Mouse (Mus musculus) G1E (cell line): ENCODE measurements around the gene Brpf1. TPM values are rescaled to one million over a fixed set of nuclear protein-coding genes. Genes with fewer than 3 reads are reported as not detected.

Experiments
- ATAC-seq: 2 replicates; pipeline ENCODE4 v1.8.0; 2016; ENCODE audit warnings: mild to moderate bottlenecking; ENCODE audit not compliant: insufficient number of reproducible peaks, poor library complexity, low FRiP score, severe bottlenecking; ENCODE audit errors: extremely low read depth
- DNase-seq: peaks from one replicate; pipeline ENCODE4 v3.0.0; 2012; ENCODE audit warnings: low spot score
- H3K27me3 ChIP-seq: 2 replicates; pipeline ENCODE4 v1.6.1; 2012; ENCODE audit warnings: mild to moderate bottlenecking, low read length, inconsistent platforms; ENCODE audit not compliant: insufficient read depth
- H3K36me3 ChIP-seq: replicated peaks from 2 replicates; pipeline ENCODE3; 2012; ENCODE audit warnings: mild to moderate bottlenecking, inconsistent platforms
- H3K4me1 ChIP-seq: 2 replicates; pipeline ENCODE4 v1.6.1; 2012; ENCODE audit warnings: low read depth, low read length, inconsistent platforms, mixed read lengths; ENCODE audit not compliant: insufficient read depth
- H3K4me3 ChIP-seq: 2 replicates; pipeline ENCODE4 v1.5.1; 2012; ENCODE audit warnings: low read depth, mild to moderate bottlenecking, inconsistent platforms, low read length, moderate library complexity, mixed read lengths
- H3K9me3 ChIP-seq: replicated peaks from 2 replicates; pipeline ENCODE4 v1.6.1; 2012; ENCODE audit warnings: inconsistent platforms
- CTCF ChIP-seq: IDR thresholded peaks from 2 replicates; pipeline ENCODE4 v1.5.1; 2012; ENCODE audit warnings: low read depth, low read length, inconsistent platforms, mixed read lengths
- GATA1 ChIP-seq: IDR thresholded peaks from 2 replicates; pipeline ENCODE4 v1.6.1; 2012; ENCODE audit warnings: borderline replicate concordance, low read length, inconsistent platforms, mixed read lengths
- GATA2 ChIP-seq: IDR thresholded peaks from 2 replicates; pipeline ENCODE4 v1.6.1; 2012; ENCODE audit warnings: low read depth, low read length, inconsistent platforms, borderline replicate concordance
- POLR2AphosphoS5 ChIP-seq: IDR thresholded peaks from 2 replicates; pipeline ENCODE4 v1.6.1; 2012; ENCODE audit warnings: low read depth, low read length, inconsistent platforms; ENCODE audit not compliant: insufficient replicate concordance
- TAL1 ChIP-seq: conservative IDR thresholded peaks from 2 replicates; pipeline ENCODE4 v1.6.1; 2012; ENCODE audit warnings: low read depth, low read length, inconsistent platforms, mixed read lengths
- polyA plus RNA-seq: library from polyadenylated mRNA; stranded (reverse); fragments of >175 nt; gene quantifications from 2 replicates; pipeline ENCODE4 v1.2.3, GENCODE M21; 2012
- total RNA-seq, 2 experiments: library from RNA; stranded (forward) in 1 of 2; stranded (reverse) in 1 of 2; fragments of 200-1000 nt in 1 of 2; fragments of >200 nt in 1 of 2; fragmentation: Nextera tagmentation in 1 of 2; gene quantifications; 2 replicates each; pipeline ENCODE4 v1.2.3; 2014 to 2017

Gene Brpf1
- total and polyA plus RNA-seq, 3 experiments: 26.9 to 56.0 (median 37.9) TPM

DNA sequence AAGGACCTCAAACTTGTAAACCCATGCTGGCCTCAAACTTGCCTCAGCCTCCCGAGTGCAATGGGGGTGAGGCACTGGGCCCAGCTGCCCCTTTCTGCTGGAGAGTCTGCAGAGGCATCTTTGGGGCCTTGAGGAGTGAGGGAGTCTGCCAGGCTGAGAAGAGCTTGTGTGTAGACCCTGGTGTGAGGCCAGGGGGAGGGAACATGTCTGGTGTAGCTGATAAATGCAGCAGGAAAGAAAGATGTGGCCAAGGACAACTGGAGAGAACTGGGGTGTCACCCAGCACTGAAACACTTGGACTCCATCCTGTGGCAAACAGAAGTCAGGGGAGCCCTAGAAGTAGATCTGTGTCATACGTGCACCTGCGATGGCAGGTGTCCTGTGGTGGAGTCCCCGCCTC lies 66.6 kb downstream of the Brpf1 start:
- DNase-seq: no peak
- H3K4me3 ChIP-seq: no peak overlapping the region
- H3K27me3 ChIP-seq: no peaks in the 10 kb centered on the region
- no peaks in the 10 kb centered on the region for H3K9me3 ChIP-seq
- peaks cover 25% of the 10 kb centered on the region for H3K4me1 ChIP-seq
- no peak for TF ChIP-seq TAL1
- TF ChIP-seq GATA2: no peak
- no peak for TF ChIP-seq CTCF
- no peak for TF ChIP-seq GATA1
- no peak for TF ChIP-seq POLR2AphosphoS5
- no peak for ATAC-seq
- H3K36me3 ChIP-seq: peaks cover 79% of the 10 kb centered on the region

Other genes starting within 250 kb of the Brpf1 start
- 262 and 272 TPM in 2 replicates for gene Setd5, start 229.8 kb upstream of the Brpf1 start, total RNA-seq (2014; fragmentation: Nextera tagmentation)
- 89.2 and 95.0 TPM in 2 replicates for gene Setd5, start 229.8 kb upstream of the Brpf1 start, total RNA-seq (2017)
- gene Setd5, start 229.8 kb upstream of the Brpf1 start, polyA plus RNA-seq: 131 and 154 TPM in 2 replicates
- not detected in 2 replicates for gene Lhfpl4, start 111.8 kb upstream of the Brpf1 start, total RNA-seq (2014; fragmentation: Nextera tagmentation)
- gene Lhfpl4, start 111.8 kb upstream of the Brpf1 start, total RNA-seq (2017): 0.05 and 0.29 TPM in 2 replicates
- gene Lhfpl4, start 111.8 kb upstream of the Brpf1 start, polyA plus RNA-seq: not detected in 2 replicates
- 21.1 and 21.8 TPM in 2 replicates for gene Mtmr14, start 69.3 kb upstream of the Brpf1 start, total RNA-seq (2014; fragmentation: Nextera tagmentation)
- 30.6 and 41.8 TPM in 2 replicates for gene Mtmr14, start 69.3 kb upstream of the Brpf1 start, total RNA-seq (2017)
- gene Mtmr14, start 69.3 kb upstream of the Brpf1 start, polyA plus RNA-seq: 43.2 and 53.7 TPM in 2 replicates
- gene Cpne9, start 24.8 kb upstream of the Brpf1 start, total RNA-seq (2014; fragmentation: Nextera tagmentation): 0.24 TPM in 1 of 2 replicates, not detected in the other
- 0.11 TPM in 1 of 2 replicates, not detected in the other for gene Cpne9, start 24.8 kb upstream of the Brpf1 start, total RNA-seq (2017)
- gene Cpne9, start 24.8 kb upstream of the Brpf1 start, polyA plus RNA-seq: 0.04 TPM in 1 of 2 replicates, not detected in the other
- gene Ogg1, start 19.8 kb downstream of the Brpf1 start, total RNA-seq (2014; fragmentation: Nextera tagmentation): 30.4 and 56.3 TPM in 2 replicates
- gene Ogg1, start 19.8 kb downstream of the Brpf1 start, total RNA-seq (2017): 10.9 and 11.5 TPM in 2 replicates
- 10.4 and 11.3 TPM in 2 replicates for gene Ogg1, start 19.8 kb downstream of the Brpf1 start, polyA plus RNA-seq
- gene Camk1, start 36.8 kb downstream of the Brpf1 start, total RNA-seq (2014; fragmentation: Nextera tagmentation): 0.98 TPM in 1 of 2 replicates, not detected in the other
- 0.82 and 1.2 TPM in 2 replicates for gene Camk1, start 36.8 kb downstream of the Brpf1 start, total RNA-seq (2017)
- 0.07 and 0.10 TPM in 2 replicates for gene Camk1, start 36.8 kb downstream of the Brpf1 start, polyA plus RNA-seq
- 33.2 and 35.2 TPM in 2 replicates for gene Tada3, start 70.7 kb downstream of the Brpf1 start, total RNA-seq (2014; fragmentation: Nextera tagmentation)
- gene Tada3, start 70.7 kb downstream of the Brpf1 start, total RNA-seq (2017): 15.7 and 18.2 TPM in 2 replicates
- gene Tada3, start 70.7 kb downstream of the Brpf1 start, polyA plus RNA-seq: 65.3 and 88.5 TPM in 2 replicates
- gene Arpc4, start 71.0 kb downstream of the Brpf1 start, total RNA-seq (2014; fragmentation: Nextera tagmentation): 69.7 and 96.4 TPM in 2 replicates
- 263 and 271 TPM in 2 replicates for gene Arpc4, start 71.0 kb downstream of the Brpf1 start, total RNA-seq (2017)
- gene Arpc4, start 71.0 kb downstream of the Brpf1 start, polyA plus RNA-seq: 247 and 264 TPM in 2 replicates
- gene Ttll3, start 82.1 kb downstream of the Brpf1 start, total RNA-seq (2014; fragmentation: Nextera tagmentation): 43.3 and 47.6 TPM in 2 replicates
- 20.5 and 22.7 TPM in 2 replicates for gene Ttll3, start 82.1 kb downstream of the Brpf1 start, total RNA-seq (2017)
- 10.2 and 15.1 TPM in 2 replicates for gene Ttll3, start 82.1 kb downstream of the Brpf1 start, polyA plus RNA-seq
- 8.7 and 20.2 TPM in 2 replicates for gene Rpusd3, start 112.2 kb downstream of the Brpf1 start, total RNA-seq (2014; fragmentation: Nextera tagmentation)
- gene Rpusd3, start 112.2 kb downstream of the Brpf1 start, total RNA-seq (2017): 7.7 and 8.5 TPM in 2 replicates
- gene Rpusd3, start 112.2 kb downstream of the Brpf1 start, polyA plus RNA-seq: 113 TPM in 2 replicates
- not detected in 2 replicates for gene Cidec, start 128.6 kb downstream of the Brpf1 start, total RNA-seq (2014; fragmentation: Nextera tagmentation)
- 0.06 and 0.27 TPM in 2 replicates for gene Cidec, start 128.6 kb downstream of the Brpf1 start, total RNA-seq (2017)
- gene Cidec, start 128.6 kb downstream of the Brpf1 start, polyA plus RNA-seq: not detected in 2 replicates
- gene Jagn1, start 135.4 kb downstream of the Brpf1 start, total RNA-seq (2014; fragmentation: Nextera tagmentation): 19.4 and 21.7 TPM in 2 replicates
- gene Jagn1, start 135.4 kb downstream of the Brpf1 start, total RNA-seq (2017): 12.9 and 14.0 TPM in 2 replicates
- 5.6 and 6.3 TPM in 2 replicates for gene Jagn1, start 135.4 kb downstream of the Brpf1 start, polyA plus RNA-seq
- not detected in 2 replicates for gene Il17re, start 151.3 kb downstream of the Brpf1 start, total RNA-seq (2014; fragmentation: Nextera tagmentation)
- 0.17 and 0.22 TPM in 2 replicates for gene Il17re, start 151.3 kb downstream of the Brpf1 start, total RNA-seq (2017)
- not detected in 2 replicates for gene Il17re, start 151.3 kb downstream of the Brpf1 start, polyA plus RNA-seq
- gene Il17rc, start 164.3 kb downstream of the Brpf1 start, total RNA-seq (2014; fragmentation: Nextera tagmentation): not detected in 2 replicates
- gene Il17rc, start 164.3 kb downstream of the Brpf1 start, total RNA-seq (2017): not detected in 2 replicates
- gene Il17rc, start 164.3 kb downstream of the Brpf1 start, polyA plus RNA-seq: 0.07 and 0.17 TPM in 2 replicates
- 8.5 and 9.9 TPM in 2 replicates for gene Creld1, start 176.2 kb downstream of the Brpf1 start, total RNA-seq (2014; fragmentation: Nextera tagmentation)
- 5.8 and 7.4 TPM in 2 replicates for gene Creld1, start 176.2 kb downstream of the Brpf1 start, total RNA-seq (2017)
- gene Creld1, start 176.2 kb downstream of the Brpf1 start, polyA plus RNA-seq: 17.3 and 19.8 TPM in 2 replicates
- gene Prrt3, start 194.8 kb downstream of the Brpf1 start, total RNA-seq (2014; fragmentation: Nextera tagmentation): not detected in 2 replicates
- gene Prrt3, start 194.8 kb downstream of the Brpf1 start, total RNA-seq (2017): under 0.01 and 0.12 TPM in 2 replicates
- not detected in 2 replicates for gene Prrt3, start 194.8 kb downstream of the Brpf1 start, polyA plus RNA-seq
- 54.4 and 56.1 TPM in 2 replicates for gene Emc3, start 224.5 kb downstream of the Brpf1 start, total RNA-seq (2014; fragmentation: Nextera tagmentation)
- gene Emc3, start 224.5 kb downstream of the Brpf1 start, total RNA-seq (2017): 34.8 and 37.1 TPM in 2 replicates
- gene Emc3, start 224.5 kb downstream of the Brpf1 start, polyA plus RNA-seq: 18.8 and 22.9 TPM in 2 replicates
- 47.2 and 83.5 TPM in 2 replicates for gene Fancd2, start 224.5 kb downstream of the Brpf1 start, total RNA-seq (2014; fragmentation: Nextera tagmentation)
- 32.9 and 41.1 TPM in 2 replicates for gene Fancd2, start 224.5 kb downstream of the Brpf1 start, total RNA-seq (2017)
- 2.2 TPM in 2 replicates for gene Fancd2, start 224.5 kb downstream of the Brpf1 start, polyA plus RNA-seq